Mouse (Mus musculus) layer of hippocampus, adult 9-11 months (tissue): ENCODE measurements around the gene Cadm1.

Source experiments
- DNase-seq: peaks from one replicate; pipeline ENCODE4 v3.0.0; 2022

Cadm1 gene

GRCm38 (mm10) chr9:47610316-47610715 lies 80.3 kb downstream of the Cadm1 start:
- DNase-seq, result no peak

- DNase-seq, result no peak
These were observed 83.0 kb downstream of the Cadm1 start for GRCm38 (mm10) chr9:47612894-47613412.

GRCm38 (mm10) chr9:47615049-47615448 lies 85.1 kb downstream of the Cadm1 start:
- no peak for DNase-seq

GRCm38 (mm10) chr9:47616391-47616790 lies 86.4 kb downstream of the Cadm1 start:
- DNase-seq, result no peak

- no peak for DNase-seq
These were observed 89.6 kb downstream of the Cadm1 start for GRCm38 (mm10) chr9:47619501-47620029.

- no peak for DNase-seq
These were observed 93.8 kb downstream of the Cadm1 start for GRCm38 (mm10) chr9:47623447-47624445.

GRCm38 (mm10) chr9:47624565-47625520 lies 94.9 kb downstream of the Cadm1 start:
- DNase-seq, result no peak

GRCm38 (mm10) chr9:47625621-47626210 lies 95.7 kb downstream of the Cadm1 start:
- DNase-seq, result no peak

GRCm38 (mm10) chr9:47627966-47628365 lies 98.0 kb downstream of the Cadm1 start:
- DNase-seq, result no peak

GRCm38 (mm10) chr9:47628550-47628949 lies 98.6 kb downstream of the Cadm1 start:
- no peak for DNase-seq

GRCm38 (mm10) chr9:47634695-47635094 lies 104.7 kb downstream of the Cadm1 start:
- DNase-seq, result no peak

GRCm38 (mm10) chr9:47642663-47643062 lies 112.7 kb downstream of the Cadm1 start:
- no peak for DNase-seq

- no peak for DNase-seq
These were observed 115.1 kb downstream of the Cadm1 start for GRCm38 (mm10) chr9:47645056-47645455.

- no peak for DNase-seq
These were observed 121.5 kb downstream of the Cadm1 start for GRCm38 (mm10) chr9:47651431-47651830.

- no peak for DNase-seq
These were observed 122.2 kb downstream of the Cadm1 start for GRCm38 (mm10) chr9:47652203-47652602.

- DNase-seq, result no peak
These were observed 123.0 kb downstream of the Cadm1 start for GRCm38 (mm10) chr9:47652936-47653335.

GRCm38 (mm10) chr9:47659366-47660090 lies 129.6 kb downstream of the Cadm1 start:
- no peak for DNase-seq

GRCm38 (mm10) chr9:47661611-47662010 lies 131.6 kb downstream of the Cadm1 start:
- no peak for DNase-seq

GRCm38 (mm10) chr9:47669206-47669605 lies 139.2 kb downstream of the Cadm1 start:
- DNase-seq, result no peak

- DNase-seq, result no peak
These were observed 141.6 kb downstream of the Cadm1 start for GRCm38 (mm10) chr9:47671617-47672016.
